Mouse (Mus musculus) spleen, adult 12 weeks (tissue): ENCODE data around the gene Clca3b.
"Not testable (repeated sequence)": the region's sequence is repeated elsewhere in the genome, so short reads cannot be mapped to it uniquely, and the experiment has no call there.

Source experiments
- DNase-seq: peaks from one replicate; pipeline ENCODE4 v3.0.0; 2022; ENCODE audit warnings: low spot score

Clca3b gene

DNA sequence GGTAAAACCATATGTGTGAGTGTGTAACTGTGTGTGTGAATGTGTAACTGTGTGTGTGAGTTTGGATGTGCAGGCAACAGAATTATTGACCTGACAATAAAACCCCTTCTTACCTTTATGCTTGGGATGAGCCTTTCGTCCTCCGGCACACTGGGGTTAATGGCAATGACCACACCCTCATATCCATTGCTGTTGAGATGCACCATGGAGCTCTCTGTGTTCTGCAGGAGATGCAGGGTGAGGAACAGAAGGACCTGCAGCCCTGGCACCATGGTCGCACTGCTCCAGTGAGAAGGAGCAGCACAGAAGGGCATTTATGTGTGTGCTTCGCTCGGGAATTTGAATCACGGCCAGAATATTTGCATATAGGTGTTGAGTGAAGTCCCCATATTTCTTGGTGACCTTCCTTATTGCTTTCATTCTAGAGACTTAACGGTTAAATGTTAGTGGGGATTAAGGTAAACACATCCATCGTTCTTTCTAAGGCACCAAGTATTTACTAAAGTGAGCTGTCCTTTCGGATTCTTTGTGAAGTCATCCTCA lies at the start of gene Clca3b:
Clca3b (minus strand) TSS at position 344 of the 543 bp plus-strand sequence.
- not testable (repeated sequence) for DNase-seq

DNA sequence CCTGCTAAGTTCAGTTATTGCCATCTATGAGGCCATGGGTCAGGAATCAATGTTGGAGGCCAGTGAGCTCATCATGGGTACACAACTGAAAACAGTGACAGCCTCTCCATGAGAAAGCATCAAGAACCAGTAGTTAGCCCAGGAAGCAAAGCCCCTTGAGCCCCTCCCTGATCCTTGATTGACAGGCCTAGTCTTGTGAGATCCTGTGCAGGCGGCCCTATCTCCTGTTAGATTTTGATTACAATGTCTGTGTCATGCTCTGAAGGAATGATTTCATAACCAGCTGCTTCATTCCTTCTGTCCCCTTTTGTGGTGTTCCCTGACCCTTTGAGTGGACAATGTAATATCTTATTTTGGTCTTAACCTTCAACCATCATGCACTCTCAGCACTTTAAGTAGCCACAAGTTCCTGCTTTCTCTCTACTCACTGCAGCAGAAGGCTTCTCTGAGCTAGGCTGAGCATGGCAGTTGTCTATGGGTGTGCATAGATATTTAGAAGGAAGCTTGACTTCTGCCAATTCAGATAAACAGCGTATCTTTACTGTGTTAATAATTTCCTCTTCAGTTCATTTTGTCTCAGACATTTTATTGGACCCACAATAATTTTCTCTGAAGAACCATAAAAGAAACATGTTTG lies 48.0 kb upstream of the Clca3b start:
- no peak for DNase-seq

DNA sequence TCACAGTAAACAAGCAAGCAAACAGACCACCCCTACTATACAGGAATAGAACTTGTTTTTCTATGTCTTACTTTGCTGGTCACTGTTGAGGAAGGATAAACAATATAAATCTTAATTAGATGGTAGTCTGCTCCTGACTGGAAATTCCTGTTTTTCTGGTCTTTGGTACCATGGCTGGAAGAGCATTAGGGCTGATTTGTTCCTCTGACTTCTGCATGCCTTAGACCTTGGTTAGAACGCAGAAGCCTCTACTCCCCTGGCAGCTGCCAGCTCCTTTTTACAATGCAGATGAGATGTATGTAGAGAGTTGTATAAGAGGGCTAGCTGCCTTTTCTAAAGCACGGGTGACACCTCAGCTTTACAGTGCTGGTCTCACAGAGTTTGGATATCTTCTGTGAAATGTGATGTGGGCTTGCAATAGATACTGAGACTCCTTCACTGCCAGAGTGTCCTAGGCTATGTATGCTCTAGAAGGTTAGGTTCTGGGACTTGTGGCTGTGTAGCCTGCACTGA lies 41.1 kb upstream of the Clca3b start:
- no peak for DNase-seq

DNA sequence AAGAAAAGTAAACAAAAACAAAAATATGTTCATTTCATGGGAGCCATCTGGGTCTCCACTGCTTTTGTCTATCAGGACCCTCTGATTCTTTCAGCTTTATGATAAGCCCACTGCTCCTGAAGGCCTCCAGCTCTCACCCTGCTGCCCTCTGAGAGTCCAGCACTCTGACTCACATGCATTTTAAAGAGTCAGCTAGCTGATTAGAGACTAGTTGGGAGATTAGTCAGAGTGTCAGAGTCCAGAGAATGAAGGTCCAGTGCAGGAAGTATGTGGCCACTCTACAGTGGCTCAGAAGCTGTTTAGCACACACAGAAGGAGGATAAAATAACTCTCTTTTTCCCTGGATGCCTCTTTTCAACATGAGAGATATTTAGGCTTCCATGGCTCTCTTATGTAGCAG lies 37.8 kb upstream of the Clca3b start:
- no peak for DNase-seq

DNA sequence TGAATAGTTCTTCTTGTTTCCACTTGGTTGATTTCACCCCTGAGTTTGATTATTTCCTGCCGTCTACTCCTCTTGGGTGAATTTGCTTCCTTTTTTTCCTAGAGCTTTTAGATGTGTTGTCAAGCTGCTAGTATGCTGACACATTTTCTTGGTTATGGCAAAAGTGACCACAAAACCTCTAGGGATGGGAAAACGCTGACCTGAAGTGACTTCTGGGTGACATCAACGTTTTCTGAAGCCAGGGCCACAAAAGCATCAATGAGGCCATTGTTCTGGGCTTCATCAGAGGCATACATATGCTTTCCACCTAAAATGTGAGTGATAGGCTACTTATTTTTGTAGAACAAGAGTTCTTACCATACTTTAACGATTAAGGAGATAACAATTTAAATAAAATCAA lies 22.9 kb upstream of the Clca3b start:
- DNase-seq = not testable (repeated sequence)

DNA sequence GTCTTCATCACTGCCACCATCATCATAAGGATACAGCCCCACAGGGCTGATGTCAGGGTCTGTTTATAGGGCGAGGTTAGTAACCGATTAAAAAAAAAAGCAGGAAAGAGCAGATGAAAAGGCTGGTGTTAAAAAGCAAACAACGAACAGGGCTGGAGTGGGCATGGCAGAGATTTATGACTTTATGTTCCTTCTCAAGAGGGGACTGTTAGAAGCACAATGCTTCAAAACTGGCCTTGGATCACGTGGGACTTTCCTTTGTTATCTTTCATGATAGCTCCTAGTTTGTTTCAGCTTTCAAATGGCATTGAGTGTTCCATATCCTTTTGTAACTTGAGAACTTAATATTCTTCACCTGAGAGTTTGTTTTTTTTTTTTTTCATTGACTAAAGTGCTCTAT lies 427 bp upstream of the Clca3b start:
- no peak for DNase-seq

DNA sequence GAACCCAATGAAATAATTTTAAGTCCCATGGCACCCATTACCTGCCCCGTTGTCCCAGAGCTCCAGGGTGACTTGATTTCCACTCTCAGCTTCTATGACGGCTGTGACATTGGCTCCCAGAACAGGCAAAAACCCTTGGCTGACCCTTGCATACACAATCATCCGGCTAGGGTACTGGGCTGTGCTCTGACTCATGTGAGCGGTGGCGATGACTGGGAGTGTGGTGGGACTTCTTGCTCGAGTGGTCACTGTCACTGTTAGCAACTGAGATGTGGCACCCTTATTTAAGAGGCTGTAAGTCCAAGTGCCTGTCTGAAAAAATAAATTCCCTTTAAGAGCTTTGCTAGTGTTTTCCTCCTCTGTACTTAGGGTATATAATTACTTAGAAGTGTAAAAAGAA lies 21.9 kb downstream of the Clca3b start:
- no peak for DNase-seq

DNA sequence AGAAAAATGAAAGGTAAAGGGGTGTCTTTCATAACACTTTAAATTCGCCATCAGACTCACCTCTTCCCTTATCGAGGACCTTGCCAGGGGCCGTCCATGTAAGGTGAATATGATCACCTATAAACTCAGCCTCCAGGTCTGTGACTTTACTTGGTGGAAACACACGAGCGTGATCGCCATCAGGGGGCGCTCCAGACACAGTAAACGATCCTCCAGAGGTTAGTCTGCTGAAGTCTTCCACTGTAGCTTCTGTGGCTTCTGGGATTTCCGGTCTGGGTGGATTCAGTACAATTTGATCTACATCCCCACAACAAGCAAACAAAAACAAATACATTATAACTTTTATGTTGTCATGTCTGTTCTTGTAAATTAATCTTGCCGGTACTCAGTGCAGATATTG lies 24.0 kb downstream of the Clca3b start:
- DNase-seq = peak; percentile 37

DNA sequence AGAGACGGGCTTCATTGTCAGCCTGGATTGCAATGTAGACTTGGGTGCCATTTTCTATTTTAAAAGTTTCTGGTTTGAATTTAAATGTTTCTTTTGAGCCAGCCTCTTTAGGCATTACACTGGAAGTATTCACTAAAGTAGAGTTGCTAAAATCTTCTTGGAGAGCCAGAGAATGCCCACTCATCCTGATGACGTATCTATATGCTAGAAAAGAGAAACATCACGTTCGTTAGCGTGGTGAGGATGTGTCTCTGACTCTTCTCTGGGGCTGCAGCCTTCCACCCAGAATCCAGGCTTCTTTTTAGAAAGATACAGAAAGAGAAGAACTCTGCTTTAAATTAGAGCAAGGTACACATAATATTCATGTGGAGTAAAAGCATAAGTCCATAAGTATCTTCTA lies 25.8 kb downstream of the Clca3b start:
- DNase-seq = no peak

DNA sequence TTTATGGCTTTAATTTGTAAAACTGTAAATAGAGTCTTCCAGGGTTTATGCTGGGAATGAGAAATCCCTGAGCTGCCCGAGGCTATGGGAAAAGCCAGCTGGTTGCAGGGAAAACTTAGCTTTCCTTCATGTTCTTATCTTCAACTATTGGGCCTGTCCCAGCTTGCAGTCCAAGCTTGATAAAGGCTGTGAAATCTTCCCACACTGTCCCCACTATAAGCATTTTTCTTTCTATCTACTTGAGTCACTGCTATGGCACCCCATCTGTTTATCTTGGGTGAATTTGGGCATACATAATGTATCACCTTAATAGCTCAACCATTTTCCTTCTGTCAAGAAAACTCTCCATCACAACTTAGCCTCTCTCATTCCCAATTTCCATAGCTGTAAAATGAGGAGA lies 28.5 kb downstream of the Clca3b start:
- no peak for DNase-seq

DNA sequence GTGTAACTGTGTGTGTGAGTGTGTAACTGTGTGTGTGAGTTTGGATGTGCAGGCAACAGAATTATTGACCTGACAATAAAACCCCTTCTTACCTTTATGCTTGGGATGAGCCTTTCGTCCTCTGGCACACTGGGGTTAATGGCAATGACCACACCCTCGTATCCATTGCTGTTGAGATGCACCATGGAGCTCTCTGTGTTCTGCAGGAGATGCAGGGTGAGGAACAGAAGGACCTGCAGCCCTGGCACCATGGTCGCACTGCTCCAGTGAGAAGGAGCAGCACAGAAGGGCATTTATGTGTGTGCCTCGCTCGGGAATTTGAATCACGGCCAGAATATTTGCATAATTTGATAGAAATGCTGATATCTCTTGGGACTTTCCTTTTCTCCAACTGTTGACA lies 29.9 kb downstream of the Clca3b start, which contains the start of gene Clca3a2:
Clca3a2 (minus strand) TSS at position 276 of the 400 bp plus-strand sequence.
- not testable (repeated sequence) for DNase-seq

DNA sequence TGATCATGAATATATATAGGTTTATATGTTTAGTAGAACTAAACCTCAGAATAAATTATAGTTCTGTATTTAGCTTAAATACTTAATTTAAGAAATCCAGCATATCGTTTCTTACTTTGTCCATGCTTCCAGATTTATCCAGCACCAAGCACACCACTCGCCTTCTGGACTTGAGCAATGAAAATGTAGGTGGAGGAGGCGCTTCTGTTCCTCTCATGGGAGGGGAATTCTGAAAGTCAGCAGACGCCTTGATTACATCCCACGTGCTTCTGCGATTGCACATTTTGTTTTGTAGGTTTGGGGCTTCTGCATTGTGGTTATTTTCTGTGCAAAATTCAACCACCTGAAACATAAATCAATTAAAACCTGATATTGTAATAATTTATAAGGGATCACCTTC lies 35.8 kb downstream of the Clca3b start:
- DNase-seq = not testable (repeated sequence)

DNA sequence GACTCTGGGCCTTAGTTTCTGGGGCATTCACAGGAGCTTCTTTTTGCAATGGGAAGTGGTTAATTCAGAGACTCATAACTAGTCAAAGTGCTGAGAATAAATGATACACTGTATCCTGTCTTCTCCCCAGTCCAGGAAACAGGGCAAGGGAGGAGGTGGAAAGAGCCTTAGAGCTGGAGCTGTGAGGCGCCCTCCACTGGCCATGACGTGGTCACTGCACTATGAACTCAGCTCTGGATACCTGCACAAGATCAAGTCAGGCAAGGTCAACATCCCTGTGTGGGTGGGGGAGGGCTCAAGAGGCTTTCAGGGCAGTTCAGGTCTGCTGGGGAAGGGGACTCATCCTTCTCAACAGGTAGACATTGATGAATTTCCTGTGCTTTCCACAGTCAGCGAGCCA lies 37.3 kb downstream of the Clca3b start:
- no peak for DNase-seq

DNA sequence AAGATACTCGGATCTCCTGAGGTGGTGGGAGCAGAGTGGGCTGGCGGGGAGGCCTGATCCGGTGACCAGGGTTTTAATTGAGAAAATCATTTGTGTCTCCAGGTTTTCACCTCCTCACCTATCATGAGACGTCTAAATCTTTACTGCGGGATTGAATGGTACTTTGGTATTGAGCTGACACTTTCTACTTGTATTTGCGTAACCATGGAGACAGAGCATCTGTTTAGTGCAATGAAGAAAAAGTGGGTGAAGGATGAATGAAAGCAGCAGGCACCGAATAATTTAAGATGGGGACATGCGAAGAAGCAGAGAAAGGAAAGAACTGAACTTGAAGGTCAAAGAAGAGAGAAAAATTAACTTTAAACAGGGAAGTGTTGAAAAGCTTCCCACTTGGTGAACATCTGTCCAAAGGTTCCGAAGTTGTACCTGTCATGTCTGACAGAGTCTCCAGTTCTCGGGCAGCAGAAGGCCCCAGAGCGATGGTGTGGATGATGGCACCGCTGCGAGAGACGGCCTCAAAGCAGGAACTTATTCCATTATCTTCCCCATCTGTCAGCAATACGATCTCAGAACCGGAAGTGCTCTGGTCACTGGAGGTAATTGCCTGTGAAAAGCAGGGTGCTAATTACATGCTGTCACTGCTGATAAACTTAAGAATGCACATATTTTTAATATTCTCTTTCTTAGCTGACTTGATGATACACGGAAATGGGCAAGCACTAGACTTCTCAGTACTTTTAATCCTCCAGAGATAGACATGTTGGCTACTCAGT lies 40.8 kb downstream of the Clca3b start:
- not testable (repeated sequence) for DNase-seq

DNA sequence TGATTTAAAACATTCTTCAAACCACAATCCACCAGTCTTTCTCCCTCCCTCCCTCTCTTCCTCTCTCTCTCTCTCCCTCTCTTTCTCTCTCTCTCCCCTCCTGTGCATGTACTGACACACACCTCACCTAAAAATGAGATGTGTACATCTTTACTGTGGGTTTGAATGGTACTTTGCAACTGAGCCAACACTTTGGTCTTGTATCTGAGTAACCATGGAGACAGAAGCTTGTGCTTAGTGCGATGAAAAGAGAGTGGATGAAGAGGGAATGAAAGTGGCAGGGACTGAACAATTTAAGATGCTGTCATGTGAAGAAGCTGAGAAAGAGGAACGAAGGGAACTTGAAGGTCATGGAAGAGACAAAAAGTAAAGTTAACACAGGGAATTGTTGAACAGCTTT lies 42.5 kb downstream of the Clca3b start:
- not testable (repeated sequence) for DNase-seq

DNA sequence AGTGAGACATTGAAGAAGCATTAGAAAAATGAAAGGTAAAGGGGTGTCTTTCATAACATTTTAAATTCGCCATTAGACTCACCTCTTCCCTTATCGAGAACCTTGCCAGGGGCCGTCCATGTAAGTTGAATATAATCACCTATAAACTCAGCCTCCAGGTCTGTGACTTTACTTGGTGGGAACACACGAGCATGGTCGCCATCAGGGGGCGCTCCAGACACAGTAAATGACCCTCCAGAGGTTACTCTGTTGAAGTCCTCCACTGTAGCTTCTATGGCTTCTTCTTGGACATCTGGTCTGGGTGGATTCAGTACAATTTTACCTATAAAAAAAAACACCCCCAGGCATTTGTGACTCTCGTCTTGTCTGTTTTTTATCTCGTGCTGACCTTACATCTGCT lies 47.3 kb downstream of the Clca3b start:
- peak; percentile 19 for DNase-seq

DNA sequence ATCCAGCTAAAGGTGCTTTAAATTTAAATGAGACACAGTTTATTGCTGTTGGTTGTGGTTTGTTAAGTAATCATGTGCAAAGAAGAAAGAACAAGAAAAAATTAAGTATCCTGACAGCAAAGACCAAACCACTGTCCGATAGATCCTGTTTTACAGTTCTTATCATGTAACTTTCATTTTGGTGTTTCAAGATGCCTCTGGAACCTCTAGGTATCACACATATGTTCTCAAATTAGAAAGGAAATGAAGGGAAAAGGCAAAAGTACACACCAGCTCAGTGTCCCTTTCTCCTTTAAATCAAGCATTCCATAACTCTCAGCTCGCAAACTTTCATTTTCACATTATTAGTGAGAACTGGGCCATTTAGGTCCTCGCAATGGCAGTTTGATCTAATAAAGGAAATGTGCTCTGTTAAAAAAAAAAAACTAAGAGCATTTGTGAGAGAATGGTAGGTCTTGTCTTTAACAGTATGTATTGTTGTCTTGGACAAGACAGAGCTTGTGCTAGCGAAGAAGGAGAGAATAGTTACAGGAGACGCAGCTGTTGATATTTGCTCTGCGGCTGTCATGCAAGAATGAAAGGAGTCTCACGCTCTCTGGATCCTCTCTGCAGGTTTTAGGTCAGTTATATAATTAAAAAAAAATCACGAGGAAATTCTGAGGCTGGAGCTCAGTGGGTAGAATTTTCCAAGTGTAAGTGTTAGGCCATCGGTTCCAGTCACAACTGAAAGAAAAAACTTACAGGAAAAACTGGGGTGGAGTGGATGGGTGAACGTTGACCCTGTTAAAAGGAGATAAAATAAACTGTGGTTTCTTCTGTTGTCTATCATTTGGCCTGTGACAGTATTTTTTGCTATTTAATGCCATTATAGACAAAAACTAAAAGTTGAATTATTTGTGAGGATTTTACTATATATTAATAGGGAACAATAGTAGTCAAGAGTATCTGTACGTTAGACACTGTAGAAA lies 63.7 kb downstream of the Clca3b start:
- no peak for DNase-seq
